Mouse (Mus musculus) kidney, adult 2 months (tissue): ENCODE results near the gene Stard10.

ENCODE experiments used
- CTCF ChIP-seq: fragments of 200-500 bp; conservative IDR thresholded peaks from 2 replicates; pipeline ENCODE4 v1.5.1; 2011; ENCODE audit warnings: low read depth, mild to moderate bottlenecking, control low read depth, low read length, moderate library complexity, mixed read lengths; ENCODE audit not compliant: insufficient read depth, insufficient read length
- POLR2A ChIP-seq: fragments of 200-500 bp; IDR thresholded peaks from one replicate; pipeline ENCODE4 v1.6.1; 2011; ENCODE audit warnings: low read depth, low read length, control low read depth

DNA sequence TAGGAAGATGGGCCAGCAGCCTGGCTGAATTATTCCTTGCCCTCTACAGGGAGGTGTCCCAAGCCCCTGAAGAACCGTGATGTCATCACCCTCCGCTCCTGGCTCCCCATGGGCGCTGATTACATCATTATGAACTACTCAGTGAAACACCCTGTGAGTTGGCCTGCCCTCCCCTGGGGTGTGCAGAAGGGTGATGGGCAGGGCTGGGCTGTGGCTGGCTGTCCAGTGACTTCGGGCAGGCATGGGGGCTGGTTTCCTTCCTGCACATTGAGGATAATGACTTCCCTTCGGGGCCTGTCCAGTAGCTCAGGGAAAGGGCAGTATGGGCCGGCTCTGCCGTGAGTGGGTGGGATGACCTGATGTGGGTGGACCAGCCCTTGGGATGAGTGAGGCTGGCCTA, 26.2 kb downstream of the Stard10 start:
- TF ChIP-seq POLR2A = no peak
- no peak for TF ChIP-seq CTCF
